Mouse (Mus musculus) c-Kit-positive CD71-positive TER-119-positive erythroid progenitor cells, embryonic 14.5 days (primary cell): ENCODE data around the gene Gm20854.
"Not testable (repeated sequence)": the region's sequence is repeated elsewhere in the genome, so short reads cannot be mapped to it uniquely, and the experiment has no call there.

ENCODE experiments used
- DNase-seq: peaks from one replicate; pipeline ENCODE4 v3.0.0-alpha.2; 2013; ENCODE audit warnings: low spot score

Gene Gm20854

DNA sequence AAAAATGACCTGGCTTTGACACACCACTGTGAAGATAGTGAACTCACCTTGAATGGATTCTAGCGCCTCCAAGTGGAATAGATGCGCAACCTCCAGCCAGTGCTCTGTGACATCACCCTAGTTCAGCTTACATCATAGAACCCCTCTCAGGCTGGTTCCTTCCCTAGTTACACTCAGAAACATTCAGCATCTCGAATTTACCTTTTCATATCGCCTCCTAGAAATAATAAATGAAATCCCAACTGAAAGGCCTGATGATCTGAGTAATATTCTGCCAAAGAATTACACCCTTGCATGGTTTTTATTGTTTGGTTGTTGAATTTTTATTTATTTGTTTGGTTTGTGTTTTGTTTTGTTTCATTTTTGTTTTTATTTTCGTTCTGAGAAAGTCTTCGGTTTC, at the start of gene Gm20854:
Gene Gm20854, minus strand, starts transcription at position 101 of the 400 bp plus-strand sequence.
- DNase-seq, result not testable (repeated sequence)
